23 mouse cellular contexts compared by ENCODE assay signal in genomic region chr8:7973791-7974190, GRCm38 (mm10).
DNase-seq lines count a peak whose midpoint lies in the region; ATAC-seq and TF ChIP-seq lines count a peak whose summit lies in the region.
"Had no signal": no experiment of that assay in that cellular context is flagged by ENCODE, and none has a peak within 500 bp of the region (broad histone marks: within the 10 kb centered on the region; RNA-seq: fewer than 3 reads in every experiment).

No protein-coding gene starts in this region.

- H3K27ac ChIP-seq in forebrain, embryonic 14.5 days (ENCODE audit: low read depth, low read length): no peak overlapping the region
- H3K27ac ChIP-seq in forebrain, embryonic 10.5 days: no peak overlapping the region
- H3K27ac ChIP-seq in cerebellum, adult 2 months (ENCODE audit: insufficient read depth, low read length): no peak overlapping the region
- H3K27ac ChIP-seq: embryonic facial prominence, embryonic 13.5 days; forebrain, embryonic 13.5 days; gastrocnemius, adult 2 months had no signal

- H3K9me3 ChIP-seq in forebrain, embryonic 14.5 days (replicated peaks; ENCODE audit: control insufficient read depth, low read length): no peaks in the 10 kb centered on the region
- H3K9me3 ChIP-seq in forebrain, embryonic 10.5 days: no peaks in the 10 kb centered on the region
- H3K9me3 ChIP-seq: embryonic facial prominence, embryonic 13.5 days; forebrain, embryonic 13.5 days; G1E had no signal

- H3K36me3 ChIP-seq in forebrain, embryonic 14.5 days (ENCODE audit: control insufficient read depth, insufficient read depth, low read length): no peaks in the 10 kb centered on the region
- no peaks in the 10 kb centered on the region for H3K36me3 ChIP-seq in forebrain, embryonic 10.5 days (replicated peaks)
- H3K36me3 ChIP-seq: embryonic facial prominence, embryonic 13.5 days; G1E had no signal

- H3K4me1 ChIP-seq in forebrain, embryonic 14.5 days (ENCODE audit: control insufficient read depth, insufficient read depth, low read length): no peaks in the 10 kb centered on the region
- H3K4me1 ChIP-seq in forebrain, embryonic 10.5 days: no peaks in the 10 kb centered on the region
- no peaks in the 10 kb centered on the region for H3K4me1 ChIP-seq in cerebellum, adult 2 months (ENCODE audit: control insufficient read depth, insufficient read depth, low read length)
- H3K4me1 ChIP-seq: forebrain, embryonic 13.5 days had no signal

- H3K27me3 ChIP-seq in forebrain, embryonic 14.5 days (replicated peaks; ENCODE audit: control insufficient read depth, insufficient read depth, low read length): no peaks in the 10 kb centered on the region
- no peaks in the 10 kb centered on the region for H3K27me3 ChIP-seq in forebrain, embryonic 10.5 days (ENCODE audit: poor library complexity, severe bottlenecking)
- no peaks in the 10 kb centered on the region; the same call in 1 of the 2 replicates for H3K27me3 ChIP-seq in cerebellum, adult 2 months (ENCODE audit: control insufficient read depth, insufficient read depth, low read length)
- H3K27me3 ChIP-seq: CH12.LX; embryonic facial prominence, embryonic 13.5 days; forebrain, embryonic 13.5 days had no signal

- H3K4me2 ChIP-seq in forebrain, embryonic 14.5 days (ENCODE audit: low read length): no peak overlapping the region
- H3K4me2 ChIP-seq: embryonic facial prominence, embryonic 13.5 days; forebrain, embryonic 13.5 days had no signal

- no peak for TF ChIP-seq POLR2A in brain, embryonic 14.5 days (IDR thresholded peaks at IDR 0.05; ENCODE audit: borderline replicate concordance, extremely low read depth, insufficient read depth, insufficient read length, poor library complexity, severe bottlenecking)
- TF ChIP-seq POLR2A in cerebellum, adult 2 months (IDR thresholded peaks at IDR 0.05; ENCODE audit: borderline replicate concordance, insufficient read depth, low read length): no peak

- no peak for TF ChIP-seq CTCF in brain, embryonic 14.5 days (IDR thresholded peaks at IDR 0.05; ENCODE audit: borderline replicate concordance, extremely low read depth, insufficient read depth, insufficient read length)
- no peak for TF ChIP-seq CTCF in cerebellum, adult 2 months (IDR thresholded peaks at IDR 0.05; ENCODE audit: borderline replicate concordance, insufficient read depth, low read depth, low read length)

- DNase-seq in forebrain, embryonic 14.5 days (ENCODE audit: low spot score): peak; percentile 48
- DNase-seq in forebrain, embryonic 10.5 days (ENCODE audit: extremely low spot score, low spot score): no peak
- DNase-seq in 3T3-L1 (ENCODE audit: low read depth, low spot score): peak; percentile 39
- peak; percentile 96 for DNase-seq in Muller cell, postnatal 12 days (ENCODE audit: inconsistent ontology term)
- peak; percentile 66 for DNase-seq in brain, embryonic 14.5 days (ENCODE audit: low read depth)
- DNase-seq in left cerebral cortex, adult 18-20 months (ENCODE audit: low spot score in 2 of 2): no peak
- DNase-seq in cerebellum, adult 2 months: no peak
- DNase-seq in layer of hippocampus, postnatal 10 days (ENCODE audit: low spot score in 2 of 2): no peak
- DNase-seq: adrenal gland, adult 8-10 months; adrenal gland, postnatal 14 days; adrenal gland, postnatal 36 days; B cell, adult 2 months; cerebellum, adult 11 months; cerebellum, adult 18-20 months; cerebellum, adult 9-10 months; cerebellum, postnatal 10 days; cerebellum, postnatal 25 days; gastrocnemius, adult 2 months had no signal

- ATAC-seq in forebrain, embryonic 14.5 days: no peak
- ATAC-seq: CD4-positive, CD25-positive, alpha-beta regulatory T cell, adult 4 months; forebrain, embryonic 13.5 days had no signal

- H3K4me3 ChIP-seq in forebrain, embryonic 14.5 days (ENCODE audit: low read depth, low read length): no peak overlapping the region
- H3K4me3 ChIP-seq in forebrain, embryonic 10.5 days: no peak overlapping the region
- H3K4me3 ChIP-seq in cerebellum, adult 2 months (replicated peaks; ENCODE audit: insufficient read depth, low read depth, low read length): no peak overlapping the region
- H3K4me3 ChIP-seq: embryonic facial prominence, embryonic 13.5 days; forebrain, embryonic 13.5 days; gastrocnemius, adult 2 months had no signal

- H3K9ac ChIP-seq in forebrain, embryonic 14.5 days (ENCODE audit: low read length): no peak overlapping the region
- H3K9ac ChIP-seq: embryonic facial prominence, embryonic 13.5 days; forebrain, embryonic 13.5 days had no signal

- 70% methylated on average over 4 of the region's 4 CpGs for WGBS in forebrain, embryonic 14.5 days
- WGBS in forebrain, embryonic 10.5 days: 94% methylated on average over 4 of the region's 4 CpGs
- 60% methylated on average over 4 of the region's 4 CpGs for WGBS in cerebellum, adult 2 months

Comparison
In these comparisons a context has a peak if more than half of its experiments do, and no peak if none do; other contexts are left out.
1. DNase-seq: peak in forebrain, embryonic 14.5 days (single experiment), 3T3-L1 (single experiment), Muller cell, postnatal 12 days (single experiment) and brain, embryonic 14.5 days (single experiment); none in forebrain, embryonic 10.5 days (single experiment), left cerebral cortex, adult 18-20 months (0 of 2), cerebellum, adult 2 months (0 of 2) and layer of hippocampus, postnatal 10 days (0 of 2).